Mouse (Mus musculus): ENCODE measurements around the gene Gas2l3.
A peak's percentile ranks its signal among the peaks of the same experiment; 100 is the strongest.

Gas2l3 gene

DNA sequence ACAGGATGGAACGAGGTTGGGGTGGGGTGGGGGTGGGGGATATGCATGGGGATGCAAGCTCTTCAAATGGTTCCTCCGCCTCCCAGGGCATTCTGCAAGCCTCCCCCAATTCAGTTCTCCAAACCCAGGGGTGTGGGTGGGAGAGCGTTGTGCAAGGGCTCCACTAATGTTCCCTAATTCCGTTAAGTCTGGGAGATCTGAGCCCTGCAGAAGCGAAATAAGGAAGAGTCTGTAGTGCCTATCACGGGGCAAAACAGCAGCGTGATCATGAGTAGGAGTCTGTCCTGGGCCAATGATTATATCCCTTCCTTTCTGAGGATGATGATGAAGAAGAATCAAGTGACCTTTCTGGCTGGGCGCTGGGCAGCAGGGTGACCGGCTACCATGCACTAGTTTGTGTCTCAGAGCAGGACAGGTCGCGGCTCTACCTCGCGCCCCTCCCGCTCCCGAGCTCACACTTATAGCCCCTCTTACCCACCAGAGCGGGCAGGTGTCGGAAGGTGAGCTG, 598 bp downstream of the Gas2l3 start:
- no peak for DNase-seq (ENCODE audit: extremely low spot score)

DNA sequence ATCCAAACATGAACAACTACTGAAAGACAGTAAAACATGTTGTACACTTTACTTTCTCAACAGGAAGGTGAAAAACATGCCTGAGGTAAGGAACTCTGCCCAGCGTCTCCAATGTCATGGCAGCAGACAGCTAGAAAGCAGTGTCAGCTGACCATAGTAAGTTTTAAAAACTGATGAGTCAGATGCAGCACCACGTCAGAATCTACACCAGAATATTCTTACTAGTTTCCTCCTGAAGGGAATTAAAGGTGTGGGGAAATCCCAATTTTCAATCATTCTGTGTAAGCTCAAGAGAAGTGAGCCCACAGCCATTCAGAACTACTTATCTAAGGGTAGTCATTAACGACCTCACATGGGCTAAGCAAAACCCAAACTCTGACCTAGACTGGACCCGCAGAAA, 1.1 kb downstream of the Gas2l3 start:
- no peak for DNase-seq (ENCODE audit: extremely low spot score)

DNA sequence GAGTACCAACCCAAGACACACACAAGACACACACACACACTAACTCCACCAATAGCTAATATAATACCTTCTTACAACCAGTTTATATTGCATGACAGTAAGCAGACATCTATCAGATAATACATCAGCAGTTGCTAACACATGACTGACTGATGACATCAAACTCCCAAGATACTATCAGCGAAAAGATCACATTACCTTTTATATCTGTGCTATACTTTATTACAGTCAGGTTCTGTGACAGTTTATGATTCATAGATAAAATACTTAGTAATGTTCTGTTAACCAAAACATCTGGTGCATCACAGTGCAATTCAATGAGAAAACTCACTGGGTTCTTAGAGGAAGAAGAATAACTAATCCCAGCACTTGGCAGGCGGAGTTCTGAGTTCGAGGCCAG, 1.8 kb downstream of the Gas2l3 start:
- no peak for DNase-seq (ENCODE audit: extremely low spot score)

DNA sequence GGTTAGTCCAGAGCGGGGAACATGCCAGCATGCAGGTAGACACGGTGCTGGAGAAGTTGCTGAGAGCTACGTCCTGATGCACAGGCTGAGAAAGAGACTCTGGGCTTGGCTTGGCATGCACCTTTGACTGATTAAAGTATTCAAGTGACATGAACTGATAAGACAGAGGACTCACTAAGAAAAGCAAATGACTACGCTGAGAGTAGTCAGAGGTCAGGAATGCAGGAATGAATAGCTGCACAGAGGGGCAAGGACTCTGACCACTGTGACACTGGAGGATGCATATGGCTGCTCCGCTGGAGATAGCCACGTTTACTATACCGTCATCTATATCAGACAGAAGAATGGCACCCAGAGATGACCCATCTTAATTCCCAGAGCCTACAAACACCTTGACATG, 4.4 kb downstream of the Gas2l3 start:
- DNase-seq (ENCODE audit: extremely low spot score): no peak

GRCm38 (mm10) chr10:89437996-89438395, 5.8 kb downstream of the Gas2l3 start:
- no peak for DNase-seq (ENCODE audit: extremely low spot score)

- no peak for DNase-seq (ENCODE audit: extremely low spot score)
Observed at GRCm38 (mm10) chr10:89437472-89437871, 6.3 kb downstream of the Gas2l3 start.

GRCm38 (mm10) chr10:89435920-89436319, 7.8 kb downstream of the Gas2l3 start:
- DNase-seq (ENCODE audit: extremely low spot score): no peak

GRCm38 (mm10) chr10:89435413-89435812, 8.4 kb downstream of the Gas2l3 start:
- no peak for DNase-seq (ENCODE audit: extremely low spot score)

DNA sequence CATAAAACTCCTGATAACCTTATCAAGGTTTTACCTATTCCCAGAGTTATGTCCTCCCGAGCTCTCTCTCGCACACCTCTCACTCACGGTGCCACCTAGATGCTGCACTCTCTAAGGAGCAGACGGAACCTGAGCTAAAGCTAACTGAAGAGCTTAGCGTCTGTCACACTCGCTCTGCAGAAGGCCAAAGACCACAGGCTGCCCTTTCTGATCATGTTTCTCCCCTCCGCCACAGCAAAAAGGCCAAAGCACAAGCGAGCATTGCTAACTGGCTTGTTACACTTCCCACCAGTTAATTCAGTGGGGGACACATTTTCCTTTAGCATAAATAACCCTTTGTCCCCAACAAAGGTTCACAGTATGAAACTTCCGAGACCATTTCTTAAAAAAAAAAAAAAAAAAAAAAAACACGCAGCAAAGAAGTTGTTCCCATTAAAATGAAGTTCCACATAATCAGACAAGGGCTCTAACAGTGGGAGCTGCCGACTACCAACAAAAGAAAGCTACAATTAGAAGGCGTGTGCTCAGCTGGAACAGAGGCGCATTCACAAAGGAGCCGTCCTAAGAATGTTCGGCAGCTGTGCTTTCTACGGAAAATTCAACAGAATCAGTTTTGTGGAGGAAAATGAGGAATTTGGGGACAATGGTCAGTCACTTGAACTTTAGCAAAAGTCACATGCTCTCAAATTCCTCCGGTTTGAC, 9.1 kb downstream of the Gas2l3 start:
- DNase-seq (ENCODE audit: extremely low spot score): peak; percentile 36

- DNase-seq (ENCODE audit: extremely low spot score): no peak
Observed at GRCm38 (mm10) chr10:89432743-89433142, 11.0 kb downstream of the Gas2l3 start.

GRCm38 (mm10) chr10:89430751-89431150, 13.0 kb downstream of the Gas2l3 start:
- DNase-seq (ENCODE audit: extremely low spot score): no peak

GRCm38 (mm10) chr10:89424800-89425393, 18.9 kb downstream of the Gas2l3 start:
- DNase-seq (ENCODE audit: extremely low spot score): no peak

DNA sequence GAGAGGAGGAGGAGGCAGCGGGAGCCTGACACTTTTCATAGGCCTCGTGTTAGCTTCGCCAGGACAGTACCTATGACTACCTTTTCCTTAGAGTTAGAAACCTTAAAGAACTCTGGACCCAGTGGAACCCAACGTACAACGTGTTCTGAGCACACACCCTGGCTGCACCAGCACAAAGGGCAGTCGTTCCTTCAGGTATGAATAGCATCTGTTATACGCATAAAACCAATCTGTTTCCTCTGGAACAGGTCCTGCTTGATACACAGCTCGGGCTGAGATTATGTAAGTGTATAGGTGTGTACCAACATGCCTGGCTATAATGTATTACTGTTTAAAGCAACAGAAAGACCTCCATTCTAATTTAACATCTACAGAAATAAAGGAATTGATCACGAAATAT, 19.6 kb downstream of the Gas2l3 start:
- DNase-seq (ENCODE audit: extremely low spot score): no peak

- no peak for DNase-seq (ENCODE audit: extremely low spot score)
Observed at GRCm38 (mm10) chr10:89423164-89423778, 20.5 kb downstream of the Gas2l3 start.

- no peak for DNase-seq (ENCODE audit: extremely low spot score)
Observed at GRCm38 (mm10) chr10:89422504-89423158, 21.1 kb downstream of the Gas2l3 start.

DNA sequence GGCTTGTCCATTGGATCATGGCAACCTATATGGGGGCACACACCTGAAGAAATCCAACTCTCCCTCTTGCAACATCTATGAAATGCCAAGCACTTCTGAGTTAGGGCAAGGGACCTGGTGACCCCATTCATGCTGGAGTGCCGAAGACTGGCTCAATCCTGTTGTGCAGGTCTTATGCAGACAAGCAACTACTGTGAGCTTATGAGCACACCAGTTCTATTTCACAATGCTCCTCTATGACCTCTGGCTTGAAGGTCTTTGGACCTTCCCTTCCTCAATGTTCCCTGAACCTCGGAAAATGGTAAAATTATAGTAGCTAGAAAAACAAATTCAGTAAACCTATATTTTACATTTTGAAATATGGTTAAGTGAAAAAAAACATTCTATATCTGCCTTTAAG, 25.8 kb downstream of the Gas2l3 start:
- DNase-seq (ENCODE audit: extremely low spot score): no peak

DNA sequence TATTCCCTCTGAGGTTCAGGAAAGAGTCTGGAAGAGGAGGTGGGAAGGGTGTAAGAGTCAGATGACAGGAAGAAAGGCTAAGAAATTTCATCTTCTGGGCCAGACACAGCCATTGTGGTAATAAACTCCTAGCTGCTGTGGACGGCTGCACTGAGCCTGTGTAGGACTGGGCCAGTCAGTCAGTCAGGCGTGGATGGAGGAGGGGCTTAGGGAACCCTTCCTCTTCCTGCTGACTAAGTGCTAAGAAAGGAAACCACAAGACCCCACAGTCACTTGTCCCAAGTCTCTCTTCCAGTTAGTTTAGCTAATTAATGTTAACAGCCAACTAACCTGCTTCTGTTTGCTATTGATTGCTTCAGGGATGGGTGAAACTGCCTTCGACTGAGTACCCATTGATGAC, 28.3 kb downstream of the Gas2l3 start:
- no peak for DNase-seq (ENCODE audit: extremely low spot score)

DNA sequence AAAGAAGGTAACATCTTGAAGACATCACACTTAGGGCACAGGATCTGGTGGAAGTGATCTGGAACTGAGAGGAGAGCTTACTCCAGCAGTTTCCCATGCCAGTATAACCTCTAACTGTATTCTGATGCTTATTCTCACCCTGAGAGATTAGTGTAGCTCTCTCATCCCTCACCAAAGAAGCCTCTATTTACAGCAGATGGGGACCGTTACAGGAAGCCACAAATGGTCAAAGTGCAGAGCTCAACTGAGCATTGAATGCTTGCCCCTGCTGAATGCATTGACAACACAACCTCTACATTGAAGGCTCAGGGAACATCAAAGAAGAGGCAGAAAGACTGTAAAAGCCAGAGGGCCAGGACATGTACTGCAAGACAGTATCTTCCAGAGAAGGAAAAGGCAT, 36.2 kb downstream of the Gas2l3 start:
- DNase-seq (ENCODE audit: extremely low spot score): no peak

DNA sequence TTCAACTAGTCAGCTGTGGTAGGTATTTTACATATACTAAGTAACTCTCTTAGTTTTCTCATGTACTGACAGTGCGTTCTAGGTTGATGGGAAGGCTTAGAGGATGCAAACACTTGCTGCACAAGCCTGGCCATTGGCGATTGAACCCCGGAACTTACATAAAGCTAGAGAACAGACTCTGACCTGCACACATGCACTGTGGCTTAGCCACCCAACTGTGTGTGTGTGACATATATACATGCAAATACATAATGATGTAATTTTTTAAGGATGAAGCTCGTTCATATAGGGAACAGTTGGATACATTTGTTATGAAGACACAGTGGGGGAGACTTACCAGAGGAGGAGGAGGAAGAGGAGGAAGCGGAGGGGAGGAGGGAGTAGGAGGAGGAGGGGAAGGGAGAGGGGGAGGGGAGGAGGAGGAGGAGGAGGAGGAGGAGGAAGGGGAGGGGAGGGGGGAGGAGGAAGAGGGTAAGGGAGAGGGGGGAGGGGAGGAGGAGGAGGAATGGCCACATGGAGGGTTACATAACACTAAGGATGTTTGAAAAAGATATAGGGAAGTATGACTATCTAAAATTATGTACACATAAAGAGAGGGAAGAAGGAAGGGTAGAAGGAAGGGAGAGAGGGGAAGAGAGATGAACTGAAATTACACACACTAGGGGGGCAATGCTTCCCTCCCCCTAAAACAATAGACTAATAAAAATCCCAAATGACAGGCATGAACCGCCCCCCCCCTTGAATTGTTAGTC, 36.9 kb downstream of the Gas2l3 start:
- DNase-seq (ENCODE audit: extremely low spot score): no peak

DNA sequence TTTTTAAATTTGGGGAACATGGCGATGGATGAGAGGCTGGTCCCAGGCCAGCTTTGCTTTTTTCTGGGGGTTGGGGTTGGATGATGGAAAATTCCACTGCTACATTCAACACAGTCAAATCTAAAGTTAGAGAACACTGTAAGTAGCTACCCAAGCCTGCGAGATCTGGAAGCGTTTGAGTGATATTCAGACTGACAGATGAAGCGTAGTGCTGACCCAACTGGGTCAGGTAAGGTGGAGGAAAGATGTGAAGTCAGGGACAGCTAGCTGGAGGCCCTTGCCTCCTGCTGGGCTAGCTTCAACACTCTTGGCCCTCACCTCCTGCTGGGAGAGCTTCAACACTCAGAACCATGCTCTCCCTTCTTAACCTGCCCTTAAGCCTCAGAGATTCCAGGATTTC, 38.8 kb downstream of the Gas2l3 start:
- no peak for DNase-seq (ENCODE audit: extremely low spot score)

GRCm38 (mm10) chr10:89400674-89401336, 43.0 kb downstream of the Gas2l3 start:
- DNase-seq (ENCODE audit: extremely low spot score): no peak
